Mouse (Mus musculus) CH12.LX (cell line): Measurements from ENCODE around the gene Ppp1r37.
A peak's percentile ranks its signal among the peaks of the same experiment; 100 is the strongest.

Experiments
- BHLHE40 ChIP-seq: IDR thresholded peaks from 2 replicates; pipeline ENCODE4 v1.6.1; 2011; ENCODE audit warnings: mild to moderate bottlenecking, low read depth, low read length, improper control_type of control experiment
- CTCF ChIP-seq, 2 experiments: IDR thresholded peaks in 1 of 2; conservative IDR thresholded peaks in 1 of 2; 2 replicates each; pipeline ENCODE4 v1.5.1; 2011 to 2012; ENCODE audit warnings: low read depth in 2 of 2, low read length in 2 of 2, improper control_type of control experiment in 1 of 2, inconsistent platforms in 1 of 2, mild to moderate bottlenecking in 1 of 2, moderate library complexity in 1 of 2
- E2F4 ChIP-seq: IDR thresholded peaks from 2 replicates; pipeline ENCODE4 v1.6.1; 2011; ENCODE audit warnings: low read depth, low read length, improper control_type of control experiment; ENCODE audit not compliant: insufficient replicate concordance
- JUN ChIP-seq: IDR thresholded peaks from 2 replicates; pipeline ENCODE4 v1.6.1; 2011; ENCODE audit warnings: low read depth, mild to moderate bottlenecking, low read length, improper control_type of control experiment, moderate library complexity; ENCODE audit not compliant: insufficient read depth
- JUND ChIP-seq: conservative IDR thresholded peaks from 2 replicates; pipeline ENCODE4 v1.6.1; 2011; ENCODE audit warnings: low read depth, low read length, improper control_type of control experiment
- MAX ChIP-seq: IDR thresholded peaks from 2 replicates; pipeline ENCODE4 v1.6.1; 2011; ENCODE audit warnings: low read length, improper control_type of control experiment
- MXI1 ChIP-seq: IDR thresholded peaks from 2 replicates; pipeline ENCODE4 v1.6.1; 2011; ENCODE audit warnings: mild to moderate bottlenecking, low read depth, low read length, improper control_type of control experiment
- NELFE ChIP-seq: IDR thresholded peaks from 2 replicates; pipeline ENCODE4 v1.6.1; 2011; ENCODE audit warnings: low read depth, low read length, improper control_type of control experiment
- RAD21 ChIP-seq: IDR thresholded peaks from 2 replicates; pipeline ENCODE4 v1.6.1; 2011; ENCODE audit warnings: low read depth, mild to moderate bottlenecking, low read length, improper control_type of control experiment, moderate library complexity
- SMC3 ChIP-seq: IDR thresholded peaks from 2 replicates; pipeline ENCODE4 v1.6.1; 2011; ENCODE audit warnings: low read depth, low read length, improper control_type of control experiment
- TCF12 ChIP-seq: IDR thresholded peaks from 2 replicates; pipeline ENCODE4 v1.6.1; 2014; ENCODE audit warnings: low read depth, mild to moderate bottlenecking, inconsistent platforms, low read length, improper control_type of control experiment
- USF1 ChIP-seq: IDR thresholded peaks from 2 replicates; pipeline ENCODE4 v1.6.1; 2014; ENCODE audit warnings: low read depth, mild to moderate bottlenecking, inconsistent platforms, low read length, improper control_type of control experiment
- ZNF384 ChIP-seq: IDR thresholded peaks from 2 replicates; pipeline ENCODE4 v1.6.1; 2012; ENCODE audit warnings: low read depth, low read length, improper control_type of control experiment, inconsistent platforms

GRCm38 (mm10) chr7:19564455-19564854 is 1.6 kb upstream of the Ppp1r37 start:
- TF ChIP-seq CTCF (conservative IDR thresholded peaks at IDR 0.05 in 1 of 2, IDR thresholded peaks at IDR 0.05 in 1 of 2; ENCODE audit: low read depth in 2 of 2, low read length in 2 of 2) (peak in 1 of 2 experiments; percentile 25; a peak in 1 of 4 replicates), JUND (no peak), NELFE (no peak), USF1 (no peak), MXI1 (no peak), ZNF384 (no peak), MAX (no peak), SMC3 (no peak), E2F4 (no peak), TCF12 (no peak), RAD21 (no peak), BHLHE40 (no peak), JUN (no peak)
